Mouse (Mus musculus) spleen, adult 2 months (tissue): ENCODE results near the gene Rassf1. TPM values are rescaled to one million over a fixed set of nuclear protein-coding genes. Genes with fewer than 3 reads are reported as not detected.
"Not testable (repeated sequence)": the region's sequence is repeated elsewhere in the genome, so short reads cannot be mapped to it uniquely, and the experiment has no call there.

Experiments used
- DNase-seq, 2 experiments: peaks; one replicate each; pipeline versions ENCODE4 v3.0.0 to v3.0.0-alpha.2; 2012 to 2021; ENCODE audit warnings: low spot score in 2 of 2, low read depth in 1 of 2
- H3K27ac ChIP-seq: fragments of 200-500 bp; 2 replicates; pipeline ENCODE4 v1.5.1; 2012; ENCODE audit warnings: low read length, inconsistent platforms; ENCODE audit not compliant: insufficient read depth
- H3K27me3 ChIP-seq: fragments of 200-500 bp; 2 replicates; pipeline ENCODE4 v1.6.1; 2012; ENCODE audit warnings: mild to moderate bottlenecking, moderate library complexity, low read length, inconsistent platforms; ENCODE audit not compliant: control insufficient read depth, insufficient read depth
- H3K36me3 ChIP-seq: fragments of 200-500 bp; 2 replicates; pipeline ENCODE4 v1.6.1; 2012; ENCODE audit warnings: mild to moderate bottlenecking, low read length, inconsistent platforms; ENCODE audit not compliant: control insufficient read depth, insufficient read depth
- H3K4me1 ChIP-seq: fragments of 200-500 bp; 2 replicates; pipeline ENCODE4 v1.6.1; 2011; ENCODE audit warnings: inconsistent platforms; ENCODE audit not compliant: control insufficient read depth, insufficient read depth, insufficient read length
- H3K4me3 ChIP-seq: fragments of 200-500 bp; 2 replicates; pipeline ENCODE4 v1.5.1; 2011; ENCODE audit warnings: mild to moderate bottlenecking, inconsistent platforms; ENCODE audit not compliant: insufficient read depth, insufficient read length; ENCODE audit errors: extremely low read depth
- CTCF ChIP-seq: fragments of 200-500 bp; IDR thresholded peaks from 2 replicates; pipeline ENCODE4 v1.5.1; 2011; ENCODE audit warnings: mild to moderate bottlenecking, inconsistent platforms; ENCODE audit not compliant: insufficient read depth, insufficient read length, insufficient replicate concordance; ENCODE audit errors: extremely low read depth
- POLR2A ChIP-seq: fragments of 200-500 bp; IDR thresholded peaks from 2 replicates; pipeline ENCODE4 v1.6.1; 2011; ENCODE audit warnings: low read depth, low read length, inconsistent platforms
- WGBS: fragments of 180-500 bp; shearing (Covaris S2); methylation state at CpG from one replicate; pipeline ENCODE4 v1.1.7; 2018; 5-methylcytosine and 5-hydroxymethylcytosine counted together
- polyA plus RNA-seq: library from polyadenylated mRNA; depleted of rRNA; stranded (reverse); fragments of >200 nt; gene quantifications from 2 replicates; pipeline ENCODE4 v1.2.3, GENCODE M21; 2012

The Rassf1 gene
- polyA plus RNA-seq, 1 experiment, result 20.9 TPM

DNA sequence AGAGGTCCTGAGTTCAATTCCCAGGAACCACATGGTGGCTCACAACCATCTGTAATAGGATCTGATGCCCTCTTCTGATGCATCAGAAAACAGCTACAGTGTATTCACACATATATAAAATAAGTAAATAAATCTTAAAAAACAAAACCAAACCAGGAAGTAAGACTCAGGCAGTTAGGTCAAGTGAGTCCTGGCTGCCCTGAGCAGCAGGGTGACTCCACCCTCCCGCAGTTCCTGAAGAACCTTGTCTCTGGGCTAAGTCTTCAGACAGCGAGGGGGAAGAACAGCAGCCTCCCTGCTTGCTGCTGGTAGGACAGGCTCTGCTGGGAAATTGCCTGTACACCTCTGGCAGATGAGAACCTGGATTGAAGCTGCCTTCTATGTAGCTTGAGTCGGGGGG, 5.0 kb downstream of the Rassf1 start:
- Histone ChIP-seq H3K27me3 (no peaks in the 10 kb centered on the region), H3K4me3 (no peak overlapping the region), H3K36me3 (peaks cover 30% of the 10 kb centered on the region), H3K27ac (0 out of 2 replicates have a peak overlapping the region, but pooled peaks have one; percentile 3), H3K4me1 (peaks cover 19% of the 10 kb centered on the region)
- no peak for DNase-seq
- TF ChIP-seq CTCF (no peak), POLR2A (no peak)
- WGBS, result 27% methylated on average over 3 of the region's 3 CpGs

- peaks cover 10% of the 10 kb centered on the region; the same call in 1 of the 2 replicates for H3K4me1 ChIP-seq
- TF ChIP-seq POLR2A, result peak; percentile 40; the same call in 1 of the 2 replicates
- no peak for TF ChIP-seq CTCF
- peak; percentile 82 to 95 for DNase-seq
Observed at GRCm38 (mm10) chr9:107563029-107563581, 11.8 kb downstream of the Rassf1 start, which contains the start of gene Tusc2. TSS of gene Tusc2 (plus strand) at chr9:107563255.

DNA sequence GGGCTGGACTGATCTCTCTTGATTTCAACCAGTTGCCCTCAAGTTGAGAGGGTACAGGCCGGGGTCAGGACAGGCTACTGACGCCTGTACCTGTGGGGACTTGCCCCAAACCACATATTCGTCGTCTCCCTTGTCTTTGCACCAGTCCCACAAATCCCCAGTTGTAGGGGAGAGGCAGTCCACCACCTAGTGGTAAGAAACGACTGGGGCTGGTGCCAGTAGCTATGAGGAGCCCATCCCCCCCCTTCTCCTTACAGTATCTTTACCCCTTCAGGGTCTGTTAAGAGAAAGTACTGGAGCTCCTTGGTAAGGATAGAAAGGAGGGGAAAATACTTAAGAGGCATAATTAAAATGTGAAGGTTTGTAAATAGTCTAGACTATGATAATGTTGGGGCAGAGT, 14.2 kb downstream of the Rassf1 start:
- not testable (repeated sequence) for H3K27ac ChIP-seq, H3K27me3 ChIP-seq, H3K36me3 ChIP-seq, DNase-seq, H3K4me3 ChIP-seq
- WGBS, result 48% methylated on average over 5 of the region's 5 CpGs
- H3K4me1 ChIP-seq, result peaks cover 17% of the 10 kb centered on the region; the same call in 1 of the 2 replicates

More at GRCm38 (mm10) chr9:107563029-107563581, 11.8 kb downstream of the Rassf1 start, which contains the start of gene Tusc2:
- Histone ChIP-seq H3K27ac (peak within 1 kb of the TSS; percentile 45), H3K4me3 (peak within 1 kb of the TSS; percentile 72), H3K36me3 (peaks cover 25% of the 10 kb centered on the region), H3K27me3 (no peaks in the 10 kb centered on the region)
- under 1% methylated on average over 42 of the region's 46 CpGs for WGBS

- H3K27me3 ChIP-seq, result no peaks in the 10 kb centered on the region
- H3K4me3 ChIP-seq, result no peak overlapping the region
- H3K4me1 ChIP-seq, result peaks cover 17% of the 10 kb centered on the region; the same call in 1 of the 2 replicates
- H3K36me3 ChIP-seq, result peaks cover 7% of the 10 kb centered on the region
- TF ChIP-seq POLR2A, result no peak
- peak; percentile 76; the same call in 1 of the 2 replicates for TF ChIP-seq CTCF
- peak overlapping the region; percentile 12; the same call in 1 of the 2 replicates for H3K27ac ChIP-seq
- WGBS, result 58% methylated on average over 15 of the region's 15 CpGs
- DNase-seq, result peak in 1 of 2 experiments; percentile 78
Observed at GRCm38 (mm10) chr9:107566041-107566709, 14.8 kb downstream of the Rassf1 start.

DNA sequence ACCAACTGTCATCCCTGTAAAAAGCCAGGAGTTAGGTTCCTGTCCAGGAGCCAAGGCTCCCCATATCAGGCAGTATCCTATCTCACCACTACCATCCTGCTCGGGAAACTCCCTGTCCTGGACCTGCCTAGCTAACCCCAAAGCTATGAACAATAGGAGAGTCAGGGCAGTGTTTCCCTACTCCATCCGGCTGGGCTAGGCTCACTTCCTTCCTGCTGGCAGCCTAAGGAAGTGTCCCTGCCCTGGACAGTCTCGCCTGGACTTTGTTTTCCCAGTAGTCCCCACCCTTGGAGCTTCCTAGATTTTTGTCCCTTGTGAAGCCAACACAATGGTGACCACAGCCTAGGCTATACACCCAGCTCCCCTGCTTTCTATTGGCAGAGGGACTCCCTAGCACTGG, 15.5 kb downstream of the Rassf1 start:
- H3K4me1 ChIP-seq, result peaks cover 17% of the 10 kb centered on the region; the same call in 1 of the 2 replicates
- TF ChIP-seq CTCF (no peak), POLR2A (no peak)
- WGBS, result 68% methylated on average over 3 of the region's 3 CpGs
- H3K27ac ChIP-seq, result peak overlapping the region; percentile 24; the same call in 1 of the 2 replicates
- H3K27me3 ChIP-seq, result no peaks in the 10 kb centered on the region
- no peak overlapping the region for H3K4me3 ChIP-seq
- no peak for DNase-seq
- H3K36me3 ChIP-seq, result peaks cover 2% of the 10 kb centered on the region

DNA sequence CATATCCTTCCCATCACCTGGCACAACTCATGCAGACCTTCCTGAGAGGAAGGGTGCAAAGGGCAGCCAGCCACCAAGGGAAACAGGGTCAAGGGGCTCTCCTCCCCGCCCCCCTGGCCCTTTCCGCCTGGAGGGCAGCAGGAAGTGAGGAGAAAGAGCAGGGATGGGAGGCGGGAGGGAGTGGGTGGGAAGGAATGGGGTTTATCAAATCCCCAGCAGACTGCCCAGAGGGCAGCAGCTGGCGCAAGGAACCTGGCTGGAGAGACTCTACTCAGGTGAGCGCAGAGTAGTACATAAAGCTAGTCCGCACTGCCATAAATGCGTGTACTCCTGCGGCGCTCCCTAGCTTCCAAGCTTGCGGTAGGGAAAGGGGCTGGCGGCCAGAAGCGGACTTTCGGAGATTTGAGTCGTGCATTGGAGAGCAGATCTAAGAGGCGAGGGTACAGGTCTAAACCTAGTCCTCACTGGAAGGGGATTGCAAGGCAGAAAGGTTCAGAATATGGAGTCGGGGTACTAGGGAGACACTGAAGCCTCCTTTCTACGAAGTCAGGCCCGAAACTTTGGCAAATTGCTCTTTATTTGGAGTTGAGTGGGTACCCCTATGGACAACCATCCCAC, 16.5 kb downstream of the Rassf1 start, which contains the start of gene Hyal2:
Gene Hyal2 (plus strand): TSS at position 244 of the 618 bp plus-strand sequence.
- Histone ChIP-seq H3K27ac (peak within 1 kb of the TSS; percentile 62), H3K4me1 (peaks cover 17% of the 10 kb centered on the region; the same call in 1 of the 2 replicates), H3K27me3 (no peaks in the 10 kb centered on the region), H3K36me3 (no peaks in the 10 kb centered on the region; the same call in 1 of the 2 replicates), H3K4me3 (peak within 1 kb of the TSS; percentile 88)
- WGBS, result 74% methylated on average over 18 of the region's 18 CpGs
- no peak for TF ChIP-seq CTCF
- no peak for TF ChIP-seq POLR2A
- DNase-seq, result no peak
